Mouse (Mus musculus) bone marrow, adult 2 months (tissue): Measurements from ENCODE around the gene Gm13276. TPM values are rescaled to one million over a fixed set of nuclear protein-coding genes. Genes with fewer than 3 reads are reported as not detected.
"Not testable (repeated sequence)": the region's sequence is repeated elsewhere in the genome, so short reads cannot be mapped to it uniquely, and the experiment has no call there.

Experiments
- H3K27ac ChIP-seq: fragments of 200-500 bp; 2 replicates; pipeline ENCODE4 v1.5.1; 2012; ENCODE audit warnings: low read depth, mild to moderate bottlenecking, control low read depth, inconsistent platforms, low read length; ENCODE audit not compliant: control insufficient read depth, poor library complexity, insufficient read depth
- H3K4me1 ChIP-seq: fragments of 200-500 bp; 2 replicates; pipeline ENCODE4 v1.6.1; 2011; ENCODE audit warnings: low read length; ENCODE audit not compliant: control insufficient read depth, insufficient read depth
- H3K4me3 ChIP-seq: fragments of 200-500 bp; replicated peaks from 2 replicates; pipeline ENCODE3; 2011; ENCODE audit warnings: mild to moderate bottlenecking, low read depth, low read length, control low read depth; ENCODE audit not compliant: control insufficient read depth
- CTCF ChIP-seq: fragments of 200-500 bp; IDR thresholded peaks from 2 replicates; pipeline ENCODE4 v1.5.1; 2011; ENCODE audit warnings: low read length, control low read depth; ENCODE audit not compliant: control insufficient read depth, insufficient read depth
- POLR2A ChIP-seq: fragments of 200-500 bp; IDR thresholded peaks from 2 replicates; pipeline ENCODE4 v1.6.1; 2011; ENCODE audit warnings: low read depth, mild to moderate bottlenecking, control low read depth, low read length, borderline replicate concordance; ENCODE audit not compliant: control insufficient read depth
- WGBS: fragments of 180-500 bp; shearing (Covaris S2); methylation state at CpG from one replicate; pipeline ENCODE4 v1.1.7; 2018; 5-methylcytosine and 5-hydroxymethylcytosine counted together
- polyA plus RNA-seq: library from polyadenylated mRNA; stranded (reverse); fragments of >200 nt; gene quantifications from 2 replicates; pipeline ENCODE4 v1.2.4, GENCODE M21; 2011; ENCODE audit warnings: low replicate concordance; ENCODE audit not compliant: missing spikeins, insufficient read depth, insufficient read length

Gm13276 gene
- polyA plus RNA-seq, result not detected in 2 replicates

GRCm38 (mm10) chr4:88785409-88785808, at the start of gene Gm13276:
Gm13276 (plus strand) TSS chr4:88785709.
- H3K4me3 ChIP-seq, H3K27ac ChIP-seq, H3K4me1 ChIP-seq: not testable (repeated sequence)
- no CpG with 5 or more reads among the region's 27 CpGs for WGBS

GRCm38 (mm10) chr4:88738480-88738879, 47.0 kb upstream of the Gm13276 start:
- TF ChIP-seq CTCF (peak; percentile 87), POLR2A (no peak)
- peaks cover 2% of the 10 kb centered on the region; the same call in 1 of the 2 replicates for H3K4me1 ChIP-seq
- WGBS, result 0% methylated on average over 2 of the region's 2 CpGs
- no peak overlapping the region for H3K27ac ChIP-seq
- H3K4me3 ChIP-seq, result no peak overlapping the region

GRCm38 (mm10) chr4:88739036-88739435, 46.5 kb upstream of the Gm13276 start:
- TF ChIP-seq CTCF (no peak), POLR2A (no peak)
- H3K27ac ChIP-seq, result no peak overlapping the region
- 49% methylated on average over 6 of the region's 6 CpGs for WGBS
- no peak overlapping the region for H3K4me3 ChIP-seq
- H3K4me1 ChIP-seq, result peaks cover 2% of the 10 kb centered on the region; the same call in 1 of the 2 replicates

GRCm38 (mm10) chr4:88741426-88741825, 44.1 kb upstream of the Gm13276 start:
- 10% methylated on average over 4 of the region's 4 CpGs for WGBS
- TF ChIP-seq POLR2A, result no peak
- TF ChIP-seq CTCF, result no peak

GRCm38 (mm10) chr4:88742771-88743371, 42.6 kb upstream of the Gm13276 start:
- Histone ChIP-seq H3K27ac (0 out of 2 replicates have a peak overlapping the region, but pooled peaks have one; percentile 45), H3K4me3 (no peak overlapping the region), H3K4me1 (peaks cover 5% of the 10 kb centered on the region)
- no peak for TF ChIP-seq CTCF
- TF ChIP-seq POLR2A, result no peak
- 10% methylated on average over 7 of the region's 7 CpGs for WGBS

More at GRCm38 (mm10) chr4:88741426-88741825, 44.1 kb upstream of the Gm13276 start:
- H3K4me3 ChIP-seq, result no peak overlapping the region
- no peak overlapping the region for H3K27ac ChIP-seq
- H3K4me1 ChIP-seq, result peaks cover 5% of the 10 kb centered on the region

GRCm38 (mm10) chr4:88744207-88744606, 41.3 kb upstream of the Gm13276 start:
- H3K27ac ChIP-seq, result no peak overlapping the region
- no peak overlapping the region for H3K4me3 ChIP-seq
- H3K4me1 ChIP-seq, result peaks cover 5% of the 10 kb centered on the region
- TF ChIP-seq CTCF, result peak; percentile 13; the same call in 1 of the 2 replicates
- TF ChIP-seq POLR2A, result no peak
- 58% methylated on average over 3 of the region's 3 CpGs for WGBS

- no peak overlapping the region for H3K4me3 ChIP-seq
- TF ChIP-seq POLR2A (no peak), CTCF (no peak)
- 86% methylated on average over 6 of the region's 6 CpGs for WGBS
- no peak overlapping the region for H3K27ac ChIP-seq
- peaks cover 2% of the 10 kb centered on the region for H3K4me1 ChIP-seq
Measured at GRCm38 (mm10) chr4:88749926-88750325, 35.6 kb upstream of the Gm13276 start.

- WGBS, result 92% methylated on average over 15 of the region's 15 CpGs
- H3K27ac ChIP-seq, H3K4me3 ChIP-seq, H3K4me1 ChIP-seq: not testable (repeated sequence)
Measured at GRCm38 (mm10) chr4:88754818-88755340, 30.6 kb upstream of the Gm13276 start, which contains the start of gene Gm13271. Gm13271 (plus strand) TSS chr4:88754868.

- not testable (repeated sequence) for H3K4me1 ChIP-seq
- 4% methylated on average over 28 of the region's 31 CpGs for WGBS
- H3K4me3 ChIP-seq, result peak overlapping the region; percentile 62
- peak overlapping the region; percentile 92 for H3K27ac ChIP-seq
Measured at GRCm38 (mm10) chr4:88756581-88757513, 28.7 kb upstream of the Gm13276 start.
